Mouse (Mus musculus) gastrocnemius, postnatal 25 days (tissue): Measurements from ENCODE around the gene Adgre5. TPM values are rescaled to one million over a fixed set of nuclear protein-coding genes. Genes with fewer than 3 reads are reported as not detected.

Experiments
- DNase-seq: peaks from one replicate; pipeline ENCODE4 v3.0.0; 2022
- microRNA-seq, 2 experiments: library from miRNA; unstranded; fragments of <30 nt; microRNA quantifications; one replicate each; pipeline ENCODE4 v1.2.0; 2021; ENCODE audit warnings: borderline replicate concordance in 2 of 2
- total RNA-seq, 2 experiments: library from RNA; stranded (reverse); gene quantifications; 1 replicate in 1 of 2; 2 replicates in 1 of 2; pipeline ENCODE4 v1.2.3; 2021

The Adgre5 gene
- total RNA-seq, 2 experiments from 2014 or later: 21.7 to 26.2 TPM

GRCm38 (mm10) chr8:83684517-83684916 is 56.6 kb downstream of the Adgre5 start:
- no peak for DNase-seq

- DNase-seq: no peak
Observed at GRCm38 (mm10) chr8:83681099-83681498, 60.0 kb downstream of the Adgre5 start.

DNA sequence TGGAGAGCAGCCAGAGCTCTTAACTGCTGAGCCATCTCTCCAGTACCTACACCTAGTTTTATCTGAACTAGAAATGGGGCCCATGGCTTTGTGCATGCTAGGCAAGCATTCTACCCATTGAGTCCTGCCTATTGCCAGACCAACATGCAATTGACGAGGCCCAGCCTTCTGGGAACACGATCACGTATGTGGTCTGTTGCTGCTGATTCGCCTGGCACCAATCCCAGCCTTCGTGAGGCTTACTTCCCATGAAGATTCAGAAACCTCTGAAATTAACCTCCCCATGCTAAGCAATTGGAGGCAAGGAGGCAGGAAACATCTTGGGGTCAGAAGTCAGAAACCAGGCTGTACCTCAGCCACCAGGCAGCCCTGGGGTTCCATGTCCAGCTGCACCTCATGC is 60.5 kb downstream of the Adgre5 start:
- no peak for DNase-seq

- DNase-seq: no peak
Observed at GRCm38 (mm10) chr8:83679866-83680265, 61.3 kb downstream of the Adgre5 start.

DNA sequence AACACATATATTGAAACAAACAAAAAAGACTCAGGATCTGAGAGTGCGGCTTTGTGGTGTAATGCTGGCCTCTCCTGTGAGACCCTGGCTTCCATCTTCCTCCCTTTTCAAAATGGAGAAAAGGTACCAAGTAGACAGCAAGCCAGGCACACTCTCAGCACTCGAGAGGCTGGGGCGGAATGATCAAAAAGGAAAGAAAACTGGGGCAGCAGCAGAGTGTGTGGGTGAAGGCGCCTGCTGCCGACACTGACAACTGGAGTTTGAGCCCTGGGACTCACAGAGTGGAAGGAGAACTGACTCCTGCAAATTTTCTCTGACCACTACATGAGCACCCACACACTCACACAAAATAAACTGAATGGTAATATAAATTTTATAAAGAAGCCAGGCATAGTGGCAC is 66.6 kb downstream of the Adgre5 start:
- DNase-seq: no peak

Small RNA genes within 50 kb of the gene (microRNA-seq; reads per million reads assigned to microRNA genes)
- 0 to 0.53 reads per million in 2 experiments for gene Mir1668

Other genes starting within 250 kb of the Adgre5 start
- gene Olfr370, start 205.5 kb downstream of the Adgre5 start, total RNA-seq: not detected
- 100 to 1,000 TPM; 349 to 360 TPM for gene Ndufb7, start 174.7 kb downstream of the Adgre5 start, total RNA-seq
- 100 to 1,000 TPM; 313 to 489 TPM for gene Tecr, start 133.4 kb downstream of the Adgre5 start, total RNA-seq
- gene Dnajb1, start 133.1 kb downstream of the Adgre5 start, total RNA-seq: 1 to 10 TPM; 4.6 to 6.0 TPM
- gene Gipc1, start 88.6 kb downstream of the Adgre5 start, total RNA-seq: 10 to 100 TPM; 18.9 to 20.4 TPM
- under 1 TPM; 0.13 to 0.15 TPM for gene Ptger1, start 74.6 kb downstream of the Adgre5 start, total RNA-seq
- gene Pkn1, start 42.1 kb downstream of the Adgre5 start, total RNA-seq: 10 to 100 TPM; 34.4 to 47.5 TPM
- 10 to 100 TPM; 11.2 to 13.2 TPM for gene Ddx39, start 26.1 kb downstream of the Adgre5 start, total RNA-seq
- gene Adgrl1, start 158.8 kb upstream of the Adgre5 start, total RNA-seq: 10 to 100 TPM; 23.7 to 26.0 TPM
- gene Gm10644, start 213.9 kb upstream of the Adgre5 start, total RNA-seq: under 1 TPM; 0.24 to 0.26 TPM
- under 1 TPM; 0.54 to 0.96 TPM for gene Asf1b, start 214.2 kb upstream of the Adgre5 start, total RNA-seq
- gene Prkaca, start 231.7 kb upstream of the Adgre5 start, total RNA-seq: 100 to 1,000 TPM; 163 to 177 TPM